ENCODE assay signal across 13 mouse cellular contexts in genomic region chr7:99132597-99132996, GRCm38 (mm10). TPM values are rescaled to one million over a fixed set of nuclear protein-coding genes. Genes with fewer than 3 reads are reported as not detected.
DNase-seq lines count a peak whose midpoint lies in the region; ATAC-seq and TF ChIP-seq lines count a peak whose summit lies in the region.
"Had no signal": no experiment of that assay in that cellular context is flagged by ENCODE, and none has a peak within 500 bp of the region (broad histone marks: within the 10 kb centered on the region; RNA-seq: fewer than 3 reads in every experiment).

No protein-coding gene starts in this region.

- no peaks in the 10 kb centered on the region for H3K27me3 ChIP-seq in kidney, embryonic 15.5 days
- H3K27me3 ChIP-seq in testis, adult 2 months (ENCODE audit: control insufficient read depth, insufficient read depth, low read length) = no peaks in the 10 kb centered on the region
- no peaks in the 10 kb centered on the region for H3K27me3 ChIP-seq in intestine, postnatal 0 days (replicated peaks; ENCODE audit: control insufficient read depth, insufficient read depth, low read length)

- H3K9me3 ChIP-seq in kidney, embryonic 15.5 days (replicated peaks) = no peaks in the 10 kb centered on the region
- H3K9me3 ChIP-seq in intestine, postnatal 0 days (ENCODE audit: control insufficient read depth) = no peaks in the 10 kb centered on the region

- H3K9ac ChIP-seq in kidney, embryonic 15.5 days = no peak overlapping the region
- H3K9ac ChIP-seq in intestine, postnatal 0 days (ENCODE audit: low read depth, low read length) = no peak overlapping the region
- H3K9ac ChIP-seq: liver, embryonic 14.5 days had no signal

- ATAC-seq in kidney, embryonic 15.5 days (replicated peaks; ENCODE audit: low FRiP score) = no peak
- no peak for ATAC-seq in intestine, postnatal 0 days
- no peak for ATAC-seq in activated CD4-positive, CD25-positive, alpha-beta regulatory T cell, adult 4 months

- H3K27ac ChIP-seq in kidney, embryonic 15.5 days = peak overlapping the region; percentile 78
- peak overlapping the region; percentile 60; the same call in 1 of the 2 replicates for H3K27ac ChIP-seq in testis, adult 2 months (ENCODE audit: control insufficient read depth, insufficient read depth, low read depth, low read length)
- H3K27ac ChIP-seq in intestine, postnatal 0 days (ENCODE audit: low read depth, low read length) = peak overlapping the region; percentile 30
- H3K27ac ChIP-seq: liver, embryonic 14.5 days had no signal

- H3K4me2 ChIP-seq in kidney, embryonic 15.5 days = 0 out of 2 replicates have a peak overlapping the region, but pooled peaks have one; percentile 5
- H3K4me2 ChIP-seq in intestine, postnatal 0 days (replicated peaks; ENCODE audit: low read depth) = 0 out of 2 replicates have a peak overlapping the region, but pooled peaks have one; percentile 32

- TF ChIP-seq POLR2A in testis, adult 2 months (IDR thresholded peaks at IDR 0.05; ENCODE audit: control insufficient read depth, low read depth, low read length) = no peak

- H3K36me3 ChIP-seq in kidney, embryonic 15.5 days = no peaks in the 10 kb centered on the region
- no peaks in the 10 kb centered on the region for H3K36me3 ChIP-seq in testis, adult 2 months (ENCODE audit: control insufficient read depth, insufficient read depth, low read length)
- no peaks in the 10 kb centered on the region for H3K36me3 ChIP-seq in intestine, postnatal 0 days (ENCODE audit: control insufficient read depth, insufficient read depth)

- TF ChIP-seq CTCF in testis, adult 2 months (IDR thresholded peaks at IDR 0.05; ENCODE audit: control insufficient read depth, insufficient read depth, insufficient replicate concordance, low read depth, low read length) = no peak
- TF ChIP-seq CTCF in intestine, postnatal 0 days (IDR thresholded peaks at IDR 0.05; ENCODE audit: low read depth) = no peak

- DNase-seq in kidney, postnatal 10 days = no peak
- DNase-seq in testis, postnatal 10 days (ENCODE audit: low spot score) = no peak
- DNase-seq in frontal cortex, postnatal 10 days (ENCODE audit: low spot score in 2 of 2) = no peak
- no peak for DNase-seq in spleen, adult 18-20 months
- DNase-seq: adrenal gland, postnatal 25 days; cerebellum, postnatal 14 days; retina, postnatal 1 day; thymus, adult 2 months had no signal

- H3K4me3 ChIP-seq in kidney, embryonic 15.5 days (replicated peaks) = no peak overlapping the region
- no peak overlapping the region for H3K4me3 ChIP-seq in testis, adult 2 months (ENCODE audit: control insufficient read depth, low read depth, low read length)
- H3K4me3 ChIP-seq in intestine, postnatal 0 days (ENCODE audit: low read depth, low read length) = no peak overlapping the region

- 78% methylated on average over 9 of the region's 9 CpGs for WGBS in kidney, embryonic 15.5 days
- 63% methylated on average over 9 of the region's 9 CpGs for WGBS in intestine, postnatal 0 days

- peaks cover 40% of the 10 kb centered on the region for H3K4me1 ChIP-seq in kidney, embryonic 15.5 days
- peaks cover 9% of the 10 kb centered on the region for H3K4me1 ChIP-seq in testis, adult 2 months (ENCODE audit: control insufficient read depth, insufficient read depth, low read length)
- no peaks in the 10 kb centered on the region for H3K4me1 ChIP-seq in intestine, postnatal 0 days (replicated peaks; ENCODE audit: control insufficient read depth, insufficient read depth, low read length)

RNA-seq across cellular contexts. Expression of gene Uvrag, which starts 8.3 kb away (rescaled TPM):
- 19.1 and 22.6 TPM in 2 replicates for polyA plus RNA-seq in kidney, embryonic 15.5 days (2015; fragmentation: Nextera tagmentation; extraction: Ambion mirVana)
- 2.6 and 3.3 TPM in 2 replicates for polyA plus RNA-seq in testis, adult 2 months (2012; rRNA removed)
- 12.0 and 17.4 TPM in 2 replicates for polyA plus RNA-seq in intestine, postnatal 0 days (2015; fragmentation: Nextera tagmentation; extraction: Ambion mirVana)
- 1 to 10 TPM; 6.7 to 8.9 TPM for polyA plus RNA-seq in activated CD4-positive, CD25-positive, alpha-beta regulatory T cell, adult 4 months (2017; shearing (Covaris generic))

RNA-seq across cellular contexts. Expression of gene Dgat2, which starts 49.9 kb away (rescaled TPM):
- 29.0 and 31.2 TPM in 2 replicates for polyA plus RNA-seq in kidney, embryonic 15.5 days (2015; fragmentation: Nextera tagmentation; extraction: Ambion mirVana)
- polyA plus RNA-seq in testis, adult 2 months (2012; rRNA removed) = 315 and 324 TPM in 2 replicates
- polyA plus RNA-seq in intestine, postnatal 0 days (2015; fragmentation: Nextera tagmentation; extraction: Ambion mirVana) = 1,614 and 1,691 TPM in 2 replicates
- polyA plus RNA-seq in activated CD4-positive, CD25-positive, alpha-beta regulatory T cell, adult 4 months (2017; shearing (Covaris generic)) = 1 to 10 TPM; 1.0 to 1.3 TPM

Comparison
In these comparisons a context has a peak if more than half of its experiments do, and no peak if none do; other contexts are left out.
1. RNA of gene Dgat2, which starts 49.9 kb away (polyA plus RNA-seq): 1,614 to 1,691 TPM in intestine, postnatal 0 days, 315 to 324 TPM in testis, adult 2 months and 29.0 to 31.2 TPM in kidney, embryonic 15.5 days; 1.0 to 1.3 TPM in activated CD4-positive, CD25-positive, alpha-beta regulatory T cell, adult 4 months; every median in the first group is over 10 times any median in the second.
2. Peak in every context shown above with its lines, with median percentiles within 50 percentile points of each other: H3K27ac ChIP-seq.